Mouse (Mus musculus) neural tube, embryonic 12.5 days (tissue): ENCODE results near the gene Apol10a. TPM values are rescaled to one million over a fixed set of nuclear protein-coding genes. Genes with fewer than 3 reads are reported as not detected.
"Not testable (repeated sequence)": the region's sequence is repeated elsewhere in the genome, so short reads cannot be mapped to it uniquely, and the experiment has no call there.

Experiments
- ATAC-seq: fragments of 200-750 bp; cut with Nextera tagmentation; 2 replicates; pipeline ENCODE4 v1.8.0; 2017; ENCODE audit warnings: low read depth, mild to moderate bottlenecking, moderate TSS enrichment, moderate library complexity; ENCODE audit not compliant: low FRiP score
- H3K27ac ChIP-seq: fragments of 300-500 bp; sonication (generic); 2 replicates; pipeline ENCODE4 v1.5.1; 2016
- H3K27me3 ChIP-seq: fragments of 300-500 bp; sonication (generic); replicated peaks from 2 replicates; pipeline ENCODE4 v1.6.1; 2016; ENCODE audit warnings: mild to moderate bottlenecking
- H3K36me3 ChIP-seq: fragments of 300-500 bp; sonication (generic); 2 replicates; pipeline ENCODE4 v1.6.1; 2016; ENCODE audit warnings: mild to moderate bottlenecking
- H3K4me1 ChIP-seq: fragments of 300-500 bp; sonication (generic); 2 replicates; pipeline ENCODE4 v1.6.1; 2016
- H3K4me2 ChIP-seq: fragments of 300-500 bp; sonication (generic); replicated peaks from 2 replicates; pipeline ENCODE4 v1.6.1; 2016; ENCODE audit warnings: mild to moderate bottlenecking
- H3K4me3 ChIP-seq: fragments of 300-500 bp; sonication (generic); 2 replicates; pipeline ENCODE4 v1.5.1; 2016
- H3K9ac ChIP-seq: fragments of 300-500 bp; sonication (generic); 2 replicates; pipeline ENCODE4 v1.6.1; 2016; ENCODE audit warnings: mild to moderate bottlenecking
- H3K9me3 ChIP-seq: fragments of 300-500 bp; sonication (generic); 2 replicates; pipeline ENCODE4 v1.6.1; 2016; ENCODE audit warnings: mild to moderate bottlenecking
- WGBS: fragments of 180-500 bp; shearing (Covaris S2); methylation state at CpG from one replicate; pipeline ENCODE4 v1.1.7; 2016; 5-methylcytosine and 5-hydroxymethylcytosine counted together
- polyA plus RNA-seq: library from polyadenylated mRNA; unstranded; fragments of >200 nt; fragmentation: Nextera tagmentation; extraction: Ambion mirVana; gene quantifications from 2 replicates; pipeline ENCODE4 v1.2.1, GENCODE M21; 2016

Apol10a gene
- polyA plus RNA-seq, 1 experiment from 2014 or later, result not detected

DNA sequence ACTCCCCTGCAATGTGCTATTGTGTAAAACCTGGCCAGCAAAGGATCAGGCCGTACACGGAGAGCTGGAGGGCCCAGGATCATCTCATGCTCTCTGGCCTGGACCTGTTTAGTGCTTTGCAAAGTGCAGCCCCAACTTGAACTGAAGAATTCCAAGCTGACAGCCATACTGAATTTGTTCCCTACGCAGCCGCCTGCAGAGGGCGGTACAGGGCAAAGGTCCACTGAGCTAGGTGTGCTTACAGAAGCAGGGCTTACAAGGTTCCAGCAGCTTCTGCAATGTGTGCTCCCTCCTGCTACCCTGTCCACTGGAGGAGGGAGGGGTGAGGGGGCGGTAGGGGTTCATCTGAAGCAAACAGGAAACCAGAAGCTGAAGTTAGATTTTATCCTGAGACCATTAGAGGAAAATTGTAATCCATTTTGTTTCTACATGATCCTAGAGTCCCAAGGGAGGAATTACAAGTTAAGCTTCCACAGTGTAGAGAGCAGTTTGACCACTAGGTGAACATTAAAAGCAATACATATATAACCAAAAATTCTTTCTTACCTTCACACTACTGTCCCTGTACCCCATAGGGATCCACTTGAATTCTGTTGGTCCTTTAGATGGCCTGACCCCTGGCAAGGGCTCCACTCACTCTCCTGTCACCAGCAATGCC is 46.5 kb downstream of the Apol10a start:
- H3K4me1 ChIP-seq, H3K4me2 ChIP-seq, H3K27me3 ChIP-seq, H3K9me3 ChIP-seq, H3K36me3 ChIP-seq, H3K4me3 ChIP-seq, H3K27ac ChIP-seq, ATAC-seq, H3K9ac ChIP-seq: not testable (repeated sequence)
- 20% methylated on average over 6 of the region's 6 CpGs for WGBS

DNA sequence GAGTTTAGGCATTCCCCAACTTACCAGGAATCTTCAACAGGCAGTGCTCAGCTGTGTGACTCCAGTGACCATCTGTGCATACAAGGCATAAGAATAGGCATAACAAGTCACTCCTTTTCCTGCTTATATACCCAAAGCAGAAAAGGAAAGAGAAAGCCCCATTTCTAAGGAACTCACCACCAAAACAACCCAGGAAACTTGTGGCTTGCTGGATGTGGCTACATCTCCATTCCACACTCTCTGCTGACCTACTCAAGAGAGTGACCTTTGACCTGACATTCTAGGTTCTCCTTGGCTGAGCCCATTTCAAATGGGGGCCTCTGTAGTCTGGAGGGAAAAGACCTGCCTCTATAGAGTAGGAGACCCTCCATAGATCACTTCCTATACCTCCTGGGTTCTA is 56.4 kb downstream of the Apol10a start, which contains the start of gene Apol7c:
Gene Apol7c (minus strand): TSS at position 101 of the 400 bp plus-strand sequence.
- Histone ChIP-seq H3K27ac (no peak within 1 kb of the TSS), H3K9me3 (no peaks in the 10 kb centered on the region), H3K9ac (no peak within 1 kb of the TSS), H3K36me3 (no peaks in the 10 kb centered on the region), H3K4me1 (no peaks in the 10 kb centered on the region), H3K27me3 (no peaks in the 10 kb centered on the region), H3K4me3 (no peak within 1 kb of the TSS), H3K4me2 (no peak within 1 kb of the TSS)
- ATAC-seq, result no peak

DNA sequence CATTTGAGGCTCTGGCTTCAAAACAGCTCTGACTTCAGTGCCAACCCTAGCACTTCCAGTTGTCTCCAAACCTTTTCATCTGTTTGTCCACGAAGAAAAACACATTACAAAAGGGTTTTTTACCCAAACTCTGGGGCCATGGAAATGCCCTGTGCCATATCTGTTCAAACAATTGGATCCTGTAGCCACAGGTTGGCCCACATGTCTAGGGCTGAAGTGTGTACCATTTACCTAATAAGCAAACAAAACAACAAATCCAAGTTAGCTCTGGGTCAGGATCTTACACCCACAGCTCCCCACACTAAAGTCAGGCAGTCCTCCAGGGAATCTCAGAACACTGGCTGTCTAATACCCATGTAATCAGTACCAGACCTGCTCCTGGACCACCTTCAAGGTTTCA is 62.4 kb downstream of the Apol10a start:
- H3K36me3 ChIP-seq, H3K27me3 ChIP-seq, H3K4me3 ChIP-seq, H3K9ac ChIP-seq, H3K27ac ChIP-seq, ATAC-seq, H3K4me2 ChIP-seq, H3K4me1 ChIP-seq, H3K9me3 ChIP-seq: not testable (repeated sequence)
- WGBS, result 58% methylated on average over 1 of the region's 1 CpGs

Other genes starting within 250 kb of the Apol10a start
- gene Rbfox2, start 170.0 kb upstream of the Apol10a start, polyA plus RNA-seq, result 148 and 159 TPM in 2 replicates
- gene Apol7a, start 77.9 kb upstream of the Apol10a start, polyA plus RNA-seq, result not detected in 2 replicates
- gene Apol9a, start 65.9 kb upstream of the Apol10a start, polyA plus RNA-seq, result 0.24 TPM in 1 of 2 replicates, not detected in the other
- not detected in 2 replicates for gene Apol7b, start 29.6 kb upstream of the Apol10a start, polyA plus RNA-seq
- gene Apol11a, start 31.2 kb downstream of the Apol10a start, polyA plus RNA-seq, result not detected in 2 replicates
- gene Apol7c, start 56.3 kb downstream of the Apol10a start, polyA plus RNA-seq, result not detected in 2 replicates
- gene 1700025B11Rik, start 84.8 kb downstream of the Apol10a start, polyA plus RNA-seq, result not detected in 2 replicates
- gene Apol10b, start 119.1 kb downstream of the Apol10a start, polyA plus RNA-seq, result 0.19 TPM in 1 of 2 replicates, not detected in the other
- gene Gm36245, start 122.2 kb downstream of the Apol10a start, polyA plus RNA-seq, result not detected in 2 replicates
- gene Apol11b, start 166.2 kb downstream of the Apol10a start, polyA plus RNA-seq, result not detected in 2 replicates
- not detected in 2 replicates for gene Apol7e, start 221.8 kb downstream of the Apol10a start, polyA plus RNA-seq